Mouse (Mus musculus) hindbrain, embryonic 12.5 days (tissue): Measurements from ENCODE around the gene Abhd16b. TPM values are rescaled to one million over a fixed set of nuclear protein-coding genes. Genes with fewer than 3 reads are reported as not detected.
A peak's percentile ranks its signal among the peaks of the same experiment; 100 is the strongest.

Experiments used
- ATAC-seq: fragments of 200-750 bp; cut with Nextera tagmentation; 2 replicates; pipeline ENCODE4 v1.8.0; 2017; ENCODE audit warnings: moderate TSS enrichment; ENCODE audit not compliant: low FRiP score
- H3K27ac ChIP-seq: fragments of 300-500 bp; sonication (generic); 2 replicates; pipeline ENCODE4 v1.5.1; 2016; ENCODE audit warnings: mild to moderate bottlenecking
- H3K27me3 ChIP-seq: fragments of 300-500 bp; sonication (generic); 2 replicates; pipeline ENCODE4 v1.6.1; 2016; ENCODE audit warnings: mild to moderate bottlenecking
- H3K36me3 ChIP-seq: fragments of 300-500 bp; sonication (generic); 2 replicates; pipeline ENCODE4 v1.6.1; 2016; ENCODE audit warnings: mild to moderate bottlenecking
- H3K4me1 ChIP-seq: fragments of 300-500 bp; sonication (generic); 2 replicates; pipeline ENCODE4 v1.6.1; 2016
- H3K4me2 ChIP-seq: fragments of 300-500 bp; sonication (generic); replicated peaks from 2 replicates; pipeline ENCODE4 v1.6.1; 2016; ENCODE audit warnings: mild to moderate bottlenecking
- H3K4me3 ChIP-seq: fragments of 300-500 bp; sonication (generic); 2 replicates; pipeline ENCODE4 v1.5.1; 2016; ENCODE audit warnings: mild to moderate bottlenecking
- H3K9ac ChIP-seq: fragments of 300-500 bp; sonication (generic); 2 replicates; pipeline ENCODE4 v1.6.1; 2016; ENCODE audit warnings: mild to moderate bottlenecking, moderate library complexity
- H3K9me3 ChIP-seq: fragments of 300-500 bp; sonication (generic); replicated peaks from 2 replicates; pipeline ENCODE4 v1.6.1; 2016; ENCODE audit warnings: mild to moderate bottlenecking
- WGBS: fragments of 180-500 bp; shearing (Covaris S2); methylation state at CpG from one replicate; pipeline ENCODE4 v1.1.7; 2016; 5-methylcytosine and 5-hydroxymethylcytosine counted together
- polyA plus RNA-seq: library from polyadenylated mRNA; unstranded; fragments of >200 nt; fragmentation: Nextera tagmentation; extraction: Ambion mirVana; gene quantifications from 2 replicates; pipeline ENCODE4 v1.2.1, GENCODE M21; 2016

The Abhd16b gene
- polyA plus RNA-seq, 1 experiment from 2014 or later: 0.12 TPM

- no peak overlapping the region for H3K4me2 ChIP-seq
- no peak overlapping the region for H3K9ac ChIP-seq
- no peak overlapping the region for H3K27ac ChIP-seq
- H3K4me3 ChIP-seq: no peak overlapping the region
- peaks cover 6% of the 10 kb centered on the region for H3K4me1 ChIP-seq
- ATAC-seq: no peak
- peaks cover 16% of the 10 kb centered on the region for H3K27me3 ChIP-seq
- WGBS: 55% methylated on average over 3 of the region's 3 CpGs
- H3K36me3 ChIP-seq: no peaks in the 10 kb centered on the region
- no peaks in the 10 kb centered on the region for H3K9me3 ChIP-seq
Measured at GRCm38 (mm10) chr2:181465423-181465822, 27.6 kb upstream of the Abhd16b start.

- Histone ChIP-seq H3K27me3 (no peaks in the 10 kb centered on the region), H3K4me1 (no peaks in the 10 kb centered on the region), H3K9me3 (no peaks in the 10 kb centered on the region), H3K4me3 (no peak overlapping the region), H3K27ac (no peak overlapping the region), H3K4me2 (no peak overlapping the region), H3K36me3 (no peaks in the 10 kb centered on the region), H3K9ac (no peak overlapping the region)
- 54% methylated on average over 2 of the region's 2 CpGs for WGBS
- no peak for ATAC-seq
Measured at GRCm38 (mm10) chr2:181470285-181470684, 22.7 kb upstream of the Abhd16b start.

GRCm38 (mm10) chr2:181471246-181471645 is 21.8 kb upstream of the Abhd16b start:
- H3K4me3 ChIP-seq: no peak overlapping the region
- 64% methylated on average over 5 of the region's 5 CpGs for WGBS
- H3K4me2 ChIP-seq: no peak overlapping the region
- ATAC-seq: no peak
- H3K9me3 ChIP-seq: no peaks in the 10 kb centered on the region
- no peaks in the 10 kb centered on the region for H3K36me3 ChIP-seq
- no peaks in the 10 kb centered on the region for H3K27me3 ChIP-seq
- H3K4me1 ChIP-seq: no peaks in the 10 kb centered on the region
- no peak overlapping the region for H3K9ac ChIP-seq
- H3K27ac ChIP-seq: no peak overlapping the region

GRCm38 (mm10) chr2:181472256-181472827 is 20.7 kb upstream of the Abhd16b start:
- Histone ChIP-seq H3K27me3 (no peaks in the 10 kb centered on the region), H3K27ac (no peak overlapping the region), H3K36me3 (no peaks in the 10 kb centered on the region), H3K9me3 (no peaks in the 10 kb centered on the region), H3K4me3 (no peak overlapping the region), H3K4me2 (no peak overlapping the region), H3K9ac (no peak overlapping the region), H3K4me1 (no peaks in the 10 kb centered on the region)
- WGBS: 73% methylated on average over 1 of the region's 1 CpGs
- no peak for ATAC-seq

GRCm38 (mm10) chr2:181483120-181483519 is 9.9 kb upstream of the Abhd16b start:
- Histone ChIP-seq H3K36me3 (no peaks in the 10 kb centered on the region), H3K27me3 (no peaks in the 10 kb centered on the region), H3K9ac (no peak overlapping the region), H3K4me3 (no peak overlapping the region), H3K27ac (no peak overlapping the region), H3K9me3 (no peaks in the 10 kb centered on the region), H3K4me2 (no peak overlapping the region), H3K4me1 (peaks cover 13% of the 10 kb centered on the region)
- 50% methylated on average over 2 of the region's 2 CpGs for WGBS
- ATAC-seq: no peak

GRCm38 (mm10) chr2:181483562-181484318 is 9.3 kb upstream of the Abhd16b start:
- WGBS: 32% methylated on average over 7 of the region's 7 CpGs

GRCm38 (mm10) chr2:181484456-181485233 is 8.4 kb upstream of the Abhd16b start:
- Histone ChIP-seq H3K4me3 (no peak overlapping the region), H3K4me2 (no peak overlapping the region), H3K9ac (no peak overlapping the region), H3K36me3 (no peaks in the 10 kb centered on the region), H3K27ac (no peak overlapping the region), H3K27me3 (no peaks in the 10 kb centered on the region), H3K9me3 (no peaks in the 10 kb centered on the region), H3K4me1 (peaks cover 14% of the 10 kb centered on the region)
- no peak for ATAC-seq
- WGBS: 77% methylated on average over 6 of the region's 6 CpGs

More at GRCm38 (mm10) chr2:181483562-181484318, 9.3 kb upstream of the Abhd16b start:
- no peak overlapping the region for H3K4me3 ChIP-seq
- H3K27ac ChIP-seq: no peak overlapping the region
- no peak overlapping the region for H3K9ac ChIP-seq
- no peaks in the 10 kb centered on the region for H3K9me3 ChIP-seq
- no peak for ATAC-seq
- H3K27me3 ChIP-seq: no peaks in the 10 kb centered on the region
- H3K36me3 ChIP-seq: no peaks in the 10 kb centered on the region
- H3K4me2 ChIP-seq: no peak overlapping the region
- peaks cover 14% of the 10 kb centered on the region for H3K4me1 ChIP-seq

GRCm38 (mm10) chr2:181485741-181486140 is 7.3 kb upstream of the Abhd16b start:
- Histone ChIP-seq H3K27me3 (no peaks in the 10 kb centered on the region), H3K9me3 (no peaks in the 10 kb centered on the region), H3K4me2 (no peak overlapping the region), H3K4me3 (no peak overlapping the region), H3K4me1 (peaks cover 14% of the 10 kb centered on the region), H3K36me3 (no peaks in the 10 kb centered on the region), H3K9ac (no peak overlapping the region), H3K27ac (0 out of 2 replicates have a peak overlapping the region, but pooled peaks have one; percentile 40)
- ATAC-seq: no peak
- 21% methylated on average over 1 of the region's 1 CpGs for WGBS

GRCm38 (mm10) chr2:181487338-181488277 is 5.4 kb upstream of the Abhd16b start:
- Histone ChIP-seq H3K9ac (no peak overlapping the region), H3K27me3 (no peaks in the 10 kb centered on the region), H3K4me2 (no peak overlapping the region), H3K36me3 (no peaks in the 10 kb centered on the region), H3K4me1 (peaks cover 14% of the 10 kb centered on the region), H3K9me3 (no peaks in the 10 kb centered on the region), H3K27ac (peak overlapping the region; percentile 60), H3K4me3 (no peak overlapping the region)
- ATAC-seq: no peak
- 20% methylated on average over 5 of the region's 5 CpGs for WGBS

GRCm38 (mm10) chr2:181491432-181492205 is 1.4 kb upstream of the Abhd16b start:
- H3K9me3 ChIP-seq: no peaks in the 10 kb centered on the region
- H3K4me3 ChIP-seq: no peak overlapping the region
- no peaks in the 10 kb centered on the region for H3K27me3 ChIP-seq
- H3K9ac ChIP-seq: no peak overlapping the region
- no peak for ATAC-seq
- H3K27ac ChIP-seq: no peak overlapping the region
- peaks cover 16% of the 10 kb centered on the region for H3K4me1 ChIP-seq
- no peak overlapping the region for H3K4me2 ChIP-seq
- WGBS: 26% methylated on average over 7 of the region's 7 CpGs
- H3K36me3 ChIP-seq: no peaks in the 10 kb centered on the region

GRCm38 (mm10) chr2:181492206-181492605 is 800 bp upstream of the Abhd16b start:
- Histone ChIP-seq H3K9ac (no peak overlapping the region), H3K27me3 (no peaks in the 10 kb centered on the region), H3K9me3 (no peaks in the 10 kb centered on the region), H3K36me3 (no peaks in the 10 kb centered on the region), H3K27ac (no peak overlapping the region), H3K4me1 (peaks cover 13% of the 10 kb centered on the region; the same call in 1 of the 2 replicates), H3K4me3 (no peak overlapping the region), H3K4me2 (no peak overlapping the region)
- no peak for ATAC-seq
- WGBS: 62% methylated on average over 3 of the region's 3 CpGs
